Mouse (Mus musculus): ENCODE results near the gene Zmynd8.

GRCm38 (mm10) chr2:165907199-165907598, 8.4 kb upstream of the Zmynd8 start:
- TF ChIP-seq CTCF (IDR thresholded peaks at IDR 0.05 in 2 of 3, conservative IDR thresholded peaks at IDR 0.05 in 1 of 3; ENCODE audit: control insufficient read depth in 1 of 3, insufficient read depth in 1 of 3, low read depth in 2 of 3, low read length in 3 of 3, poor library complexity in 1 of 3, severe bottlenecking in 1 of 3) = no peak
- TF ChIP-seq MAX (IDR thresholded peaks at IDR 0.05; ENCODE audit: low read length) = no peak
- no peak for TF ChIP-seq BHLHE40 (IDR thresholded peaks at IDR 0.05; ENCODE audit: borderline replicate concordance, low read depth, low read length)
- TF ChIP-seq GATA1 (IDR thresholded peaks at IDR 0.05; ENCODE audit: low read depth, low read length) = no peak
- TF ChIP-seq ZKSCAN1 (IDR thresholded peaks at IDR 0.05; ENCODE audit: low read depth, low read length) = no peak
- TF ChIP-seq TAL1 (IDR thresholded peaks at IDR 0.05; ENCODE audit: low read length) = no peak
- no peak for TF ChIP-seq POLR2A (IDR thresholded peaks at IDR 0.05; ENCODE audit: control insufficient read depth in 1 of 2, insufficient read depth in 1 of 2, low read depth in 1 of 2, low read length in 2 of 2, poor library complexity in 1 of 2)
- no peak for TF ChIP-seq HCFC1 (IDR thresholded peaks at IDR 0.05; ENCODE audit: low read depth, low read length)
- no peak for TF ChIP-seq USF1 (IDR thresholded peaks at IDR 0.05; ENCODE audit: low read depth, low read length)
- no peak for TF ChIP-seq CHD2 (IDR thresholded peaks at IDR 0.05; ENCODE audit: low read length)

Measured in MEL (cell line).